Mouse (Mus musculus) heart, embryonic 11.5 days (tissue): ENCODE data around the gene Ddx54. TPM values are rescaled to one million over a fixed set of nuclear protein-coding genes. Genes with fewer than 3 reads are reported as not detected.
A peak's percentile ranks its signal among the peaks of the same experiment; 100 is the strongest.

Source experiments
- ATAC-seq: fragments of 200-750 bp; cut with Nextera tagmentation; replicated peaks from 2 replicates; pipeline ENCODE4 v1.8.0; 2017; ENCODE audit warnings: moderate library complexity; ENCODE audit not compliant: insufficient number of reproducible peaks, low FRiP score, low TSS enrichment
- H3K27ac ChIP-seq: fragments of 300-500 bp; sonication (generic); 2 replicates; pipeline ENCODE4 v1.5.1; 2014; ENCODE audit warnings: mild to moderate bottlenecking, low read depth, low read length
- H3K27me3 ChIP-seq: fragments of 300-500 bp; sonication (generic); 2 replicates; pipeline ENCODE4 v1.6.1; 2014; ENCODE audit warnings: mild to moderate bottlenecking, low read length, mixed read lengths; ENCODE audit not compliant: control insufficient read depth, insufficient read depth
- H3K36me3 ChIP-seq: fragments of 300-500 bp; sonication (generic); 2 replicates; pipeline ENCODE4 v1.6.1; 2014; ENCODE audit warnings: mild to moderate bottlenecking, low read length, moderate library complexity, mixed read lengths; ENCODE audit not compliant: control insufficient read depth, insufficient read depth
- H3K4me1 ChIP-seq: fragments of 300-500 bp; sonication (generic); 2 replicates; pipeline ENCODE4 v1.6.1; 2014; ENCODE audit warnings: low read length; ENCODE audit not compliant: control insufficient read depth, insufficient read depth
- H3K4me2 ChIP-seq: fragments of 300-500 bp; sonication (generic); 2 replicates; pipeline ENCODE4 v1.6.1; 2014; ENCODE audit warnings: mild to moderate bottlenecking, moderate library complexity
- H3K4me3 ChIP-seq: fragments of 300-500 bp; sonication (generic); 2 replicates; pipeline ENCODE4 v1.5.1; 2014; ENCODE audit warnings: low read depth, low read length
- H3K9ac ChIP-seq: fragments of 300-500 bp; sonication (generic); 2 replicates; pipeline ENCODE4 v1.6.1; 2014; ENCODE audit warnings: mild to moderate bottlenecking, low read depth, low read length, moderate library complexity
- H3K9me3 ChIP-seq: fragments of 300-500 bp; sonication (generic); replicated peaks from 2 replicates; pipeline ENCODE4 v1.6.1; 2016; ENCODE audit warnings: low read length; ENCODE audit not compliant: control insufficient read depth
- WGBS: fragments of 180-500 bp; shearing (Covaris S2); extraction: QIAGEN DNeasy Blood & Tissue Kit; methylation state at CpG from one replicate; pipeline ENCODE4 v1.1.7; 2014; ENCODE audit not compliant: insufficient replicate concordance; 5-methylcytosine and 5-hydroxymethylcytosine counted together
- polyA plus RNA-seq: library from polyadenylated mRNA; unstranded; fragments of >200 nt; fragmentation: Nextera tagmentation; extraction: Ambion mirVana; gene quantifications from 2 replicates; pipeline ENCODE4 v1.2.1, GENCODE M21; 2014

Gene Ddx54
- polyA plus RNA-seq, 1 experiment from 2014 or later: 22.2 TPM

DNA sequence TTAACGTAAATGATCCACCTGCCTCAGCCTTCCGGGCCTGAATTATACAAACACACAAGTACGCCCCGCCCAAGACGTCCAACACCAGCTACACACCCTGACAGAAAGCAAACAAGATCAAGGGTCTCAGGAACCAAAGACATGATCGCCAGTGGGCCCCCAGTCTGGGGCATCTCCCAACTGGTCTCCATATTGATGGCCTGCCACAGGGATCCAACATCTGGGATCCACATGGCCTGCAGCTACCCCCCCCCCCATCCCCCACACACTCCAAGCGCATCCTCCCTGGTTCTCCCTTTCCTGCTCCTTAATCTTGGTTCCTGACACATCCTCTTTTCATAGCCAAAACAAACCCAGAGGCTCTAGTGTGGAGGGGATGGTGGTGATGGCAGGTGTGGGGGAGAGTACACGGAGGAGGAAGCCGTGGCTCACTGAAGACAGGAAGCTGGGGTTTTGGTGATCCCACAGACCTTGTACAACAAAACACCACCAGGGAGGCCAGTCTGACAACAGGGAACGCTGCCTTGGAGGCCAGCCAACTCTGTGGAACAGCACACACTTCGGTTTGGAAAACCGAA lies 33.9 kb upstream of the Ddx54 start:
- H3K9me3 ChIP-seq: no peaks in the 10 kb centered on the region
- peak; percentile 33; the same call in 1 of the 2 replicates for ATAC-seq
- no peak overlapping the region for H3K4me2 ChIP-seq
- H3K4me3 ChIP-seq: no peak overlapping the region
- no peak overlapping the region for H3K9ac ChIP-seq
- H3K4me1 ChIP-seq: peaks cover 29% of the 10 kb centered on the region
- peak overlapping the region; percentile 46; the same call in 1 of the 2 replicates for H3K27ac ChIP-seq
- peaks cover 4% of the 10 kb centered on the region; the same call in 1 of the 2 replicates for H3K36me3 ChIP-seq
- no peaks in the 10 kb centered on the region for H3K27me3 ChIP-seq
- WGBS: 49% methylated on average over 12 of the region's 12 CpGs

GRCm38 (mm10) chr5:120579211-120579897 lies 33.2 kb upstream of the Ddx54 start:
- H3K4me3 ChIP-seq: no peak overlapping the region
- peaks cover 4% of the 10 kb centered on the region; the same call in 1 of the 2 replicates for H3K36me3 ChIP-seq
- H3K9me3 ChIP-seq: no peaks in the 10 kb centered on the region
- H3K27ac ChIP-seq: peak overlapping the region; percentile 4; the same call in 1 of the 2 replicates
- no peak for ATAC-seq
- H3K4me1 ChIP-seq: peaks cover 29% of the 10 kb centered on the region
- no peak overlapping the region for H3K4me2 ChIP-seq
- H3K9ac ChIP-seq: no peak overlapping the region
- 67% methylated on average over 26 of the region's 26 CpGs for WGBS
- H3K27me3 ChIP-seq: no peaks in the 10 kb centered on the region

DNA sequence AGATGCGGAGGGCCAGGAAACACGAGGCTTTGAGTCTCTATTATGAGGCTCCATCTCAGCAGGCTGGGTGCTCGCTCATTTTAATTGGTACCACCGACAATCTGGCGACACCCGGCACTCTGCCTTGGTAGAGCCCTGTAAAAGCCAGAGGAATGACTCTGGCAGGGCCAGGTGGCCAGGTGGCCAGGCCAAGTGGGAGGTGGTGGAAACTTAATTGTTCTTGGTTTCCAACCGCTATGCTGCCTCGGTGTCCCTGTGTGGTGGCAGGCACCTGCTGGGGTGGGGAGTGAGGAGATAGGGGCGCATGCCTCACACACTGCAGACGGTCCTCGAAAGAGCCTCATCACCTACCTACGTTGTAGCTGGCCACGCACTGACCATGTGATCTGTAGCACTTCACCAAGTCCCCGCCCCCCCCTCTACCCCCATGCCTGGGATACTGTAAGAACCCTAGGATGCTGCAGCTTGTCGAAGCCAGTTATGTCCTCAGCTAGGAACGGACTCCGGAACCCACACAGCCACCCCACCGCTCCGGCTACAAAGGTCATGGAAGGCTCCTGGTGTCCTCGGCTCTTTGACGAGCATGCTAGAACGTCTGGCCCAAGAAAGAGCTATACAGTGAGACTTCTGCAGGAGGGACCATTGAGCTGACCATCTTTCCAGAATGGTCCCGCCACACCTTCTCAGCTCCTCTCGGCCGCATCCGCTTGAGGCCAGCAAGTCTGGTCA lies 32.5 kb upstream of the Ddx54 start:
- no peak for ATAC-seq

GRCm38 (mm10) chr5:120582002-120582401 lies 30.5 kb upstream of the Ddx54 start:
- peaks cover 4% of the 10 kb centered on the region; the same call in 1 of the 2 replicates for H3K36me3 ChIP-seq
- ATAC-seq: no peak
- H3K27me3 ChIP-seq: no peaks in the 10 kb centered on the region
- H3K4me3 ChIP-seq: no peak overlapping the region
- H3K4me1 ChIP-seq: peaks cover 36% of the 10 kb centered on the region
- H3K4me2 ChIP-seq: no peak overlapping the region
- H3K27ac ChIP-seq: no peak overlapping the region; the same call in 1 of the 2 replicates
- WGBS: 61% methylated on average over 9 of the region's 9 CpGs
- no peak overlapping the region for H3K9ac ChIP-seq
- no peaks in the 10 kb centered on the region for H3K9me3 ChIP-seq

More for the DNA sequence above, 32.5 kb upstream of the Ddx54 start:
- WGBS: 91% methylated on average over 26 of the region's 26 CpGs
- Histone ChIP-seq H3K9me3 (no peaks in the 10 kb centered on the region), H3K27ac (no peak overlapping the region), H3K27me3 (no peaks in the 10 kb centered on the region), H3K4me3 (no peak overlapping the region), H3K9ac (no peak overlapping the region), H3K4me2 (no peak overlapping the region), H3K4me1 (peaks cover 26% of the 10 kb centered on the region), H3K36me3 (peaks cover 4% of the 10 kb centered on the region; the same call in 1 of the 2 replicates)

- 94% methylated on average over 4 of the region's 4 CpGs for WGBS
- Histone ChIP-seq H3K4me2 (no peak overlapping the region), H3K9ac (no peak overlapping the region), H3K9me3 (no peaks in the 10 kb centered on the region), H3K27me3 (no peaks in the 10 kb centered on the region), H3K36me3 (peaks cover 4% of the 10 kb centered on the region; the same call in 1 of the 2 replicates), H3K4me3 (no peak overlapping the region), H3K4me1 (peaks cover 33% of the 10 kb centered on the region), H3K27ac (no peak overlapping the region)
- ATAC-seq: no peak
Observed at GRCm38 (mm10) chr5:120583511-120583910, 29.0 kb upstream of the Ddx54 start.

DNA sequence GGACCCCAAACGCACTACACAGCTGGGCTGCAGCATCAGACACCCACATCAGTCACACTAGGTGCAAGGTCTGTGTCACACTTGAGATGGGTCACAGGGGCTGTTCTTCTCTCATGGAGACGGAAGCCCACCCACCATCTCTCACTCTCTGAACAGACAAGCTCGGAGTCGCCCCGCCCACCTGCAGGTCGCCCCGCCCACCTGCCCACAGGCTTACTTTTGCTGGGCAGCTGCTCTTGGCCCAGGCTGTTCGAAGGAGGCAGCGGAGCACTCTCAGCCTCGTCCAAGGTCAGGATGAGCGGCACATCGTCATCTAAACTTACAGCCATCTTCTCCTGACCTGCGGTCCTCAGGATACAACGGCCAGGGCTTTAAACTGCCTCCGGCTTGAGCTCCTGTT lies 27.6 kb upstream of the Ddx54 start:
- Histone ChIP-seq H3K36me3 (peaks cover 4% of the 10 kb centered on the region; the same call in 1 of the 2 replicates), H3K9me3 (no peaks in the 10 kb centered on the region), H3K4me3 (no peak overlapping the region), H3K27me3 (no peaks in the 10 kb centered on the region), H3K9ac (no peak overlapping the region), H3K4me2 (no peak overlapping the region), H3K27ac (no peak overlapping the region), H3K4me1 (peaks cover 25% of the 10 kb centered on the region)
- 46% methylated on average over 15 of the region's 15 CpGs for WGBS
- ATAC-seq: no peak

GRCm38 (mm10) chr5:120586741-120587615 lies 25.6 kb upstream of the Ddx54 start:
- peak overlapping the region; percentile 97 for H3K4me2 ChIP-seq
- H3K4me1 ChIP-seq: peaks cover 24% of the 10 kb centered on the region
- no peaks in the 10 kb centered on the region for H3K9me3 ChIP-seq
- H3K4me3 ChIP-seq: peak overlapping the region; percentile 87
- 7% methylated on average over 17 of the region's 17 CpGs for WGBS
- H3K27ac ChIP-seq: peak overlapping the region; percentile 63
- ATAC-seq: no peak
- H3K9ac ChIP-seq: peak overlapping the region; percentile 52
- H3K27me3 ChIP-seq: no peaks in the 10 kb centered on the region
- H3K36me3 ChIP-seq: 0 out of 2 replicates have a peak, but pooled peaks cover 2% of the 10 kb centered on the region

DNA sequence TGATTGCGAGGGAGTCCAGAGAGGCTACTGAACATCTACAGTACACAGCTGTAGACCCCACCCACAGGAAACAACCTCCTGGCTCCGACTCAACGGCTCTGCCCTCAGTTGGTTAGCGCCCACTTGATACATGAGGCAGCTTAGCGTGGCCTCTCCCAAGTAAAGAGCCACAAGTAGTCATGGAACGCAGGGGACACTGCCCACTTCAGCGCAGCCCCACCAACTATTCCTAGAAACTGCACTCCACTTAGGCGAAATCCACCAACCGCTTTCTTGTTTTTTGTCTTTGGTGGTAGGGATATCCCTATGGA lies 25.0 kb upstream of the Ddx54 start:
- H3K4me1 ChIP-seq: peaks cover 20% of the 10 kb centered on the region
- peak overlapping the region; percentile 83 for H3K9ac ChIP-seq
- H3K27ac ChIP-seq: peak overlapping the region; percentile 71
- H3K9me3 ChIP-seq: no peaks in the 10 kb centered on the region
- 0 out of 2 replicates have a peak, but pooled peaks cover 2% of the 10 kb centered on the region for H3K36me3 ChIP-seq
- WGBS: 19% methylated on average over 9 of the region's 9 CpGs
- H3K4me2 ChIP-seq: peak overlapping the region; percentile 97
- no peaks in the 10 kb centered on the region for H3K27me3 ChIP-seq
- ATAC-seq: no peak
- H3K4me3 ChIP-seq: peak overlapping the region; percentile 87
